Mouse (Mus musculus) cerebellum, postnatal 25 days (tissue): ENCODE data around the gene Eif4g1.

Experiments used
- DNase-seq, 2 experiments: peaks; one replicate each; pipeline ENCODE4 v3.0.0; 2021; ENCODE audit warnings: mixed read lengths in 2 of 2

Gene Eif4g1

DNA sequence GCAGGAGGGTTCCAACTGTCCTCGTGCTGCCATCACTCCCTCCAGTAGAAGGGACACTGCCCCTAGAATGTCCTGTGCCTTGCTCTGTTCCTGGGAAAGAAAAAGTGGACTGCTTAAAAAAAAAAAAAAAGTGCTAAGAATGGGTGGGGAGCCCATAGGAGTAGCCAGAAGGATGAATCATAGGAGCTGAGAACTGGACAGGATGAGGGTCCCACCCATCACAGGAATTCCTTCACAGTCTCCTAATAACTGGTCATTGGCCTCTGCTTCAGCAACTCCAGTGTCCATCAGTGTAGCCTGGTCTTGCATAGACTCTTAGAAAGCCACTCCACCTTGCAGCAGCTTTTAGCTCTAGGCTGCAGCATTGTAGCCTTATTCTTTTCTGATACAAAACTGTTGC, 58.3 kb downstream of the Eif4g1 start:
- DNase-seq = no peak

DNA sequence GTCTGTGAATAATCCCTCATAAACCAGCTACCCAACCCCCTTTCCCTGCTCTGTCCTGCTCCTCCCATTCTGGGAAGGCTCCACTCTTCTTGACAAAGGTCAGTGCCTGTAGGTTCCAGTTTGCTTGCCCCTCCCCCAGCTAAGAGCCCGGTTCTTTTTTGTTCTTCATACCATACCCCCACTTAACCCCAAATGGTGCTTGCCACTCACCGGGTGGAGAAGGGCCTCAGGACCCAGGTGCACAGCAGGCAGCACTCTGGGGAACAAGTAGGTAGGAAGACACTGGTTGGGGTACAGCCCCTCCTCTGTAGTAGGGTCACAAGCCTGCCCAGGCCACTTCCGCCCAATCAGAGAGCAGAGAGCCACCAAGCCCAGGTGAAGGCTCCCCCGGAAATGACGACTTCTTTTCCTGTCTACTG, 62.2 kb downstream of the Eif4g1 start:
- DNase-seq = no peak

DNA sequence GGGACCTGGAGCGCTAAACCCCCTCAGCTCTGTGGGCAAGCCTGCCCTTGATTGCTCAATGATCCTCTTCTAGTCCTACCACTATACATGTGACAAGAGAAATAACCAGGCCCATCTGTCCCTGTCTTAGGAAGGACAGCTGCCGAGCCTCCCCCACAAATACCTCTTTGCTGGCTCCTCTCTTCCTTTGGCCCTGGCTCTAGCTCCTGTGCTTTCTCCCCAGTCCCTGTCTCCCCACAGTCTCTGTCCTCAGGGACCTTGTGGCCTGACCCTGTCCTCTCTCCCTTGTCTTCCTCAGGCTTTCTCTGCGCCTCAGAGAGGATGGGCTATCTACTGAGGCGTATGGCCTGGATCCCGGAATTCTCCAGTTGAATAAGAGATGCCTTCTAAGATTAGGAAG, 63.6 kb downstream of the Eif4g1 start:
- DNase-seq = peak in 1 of 2 experiments; percentile 29

DNA sequence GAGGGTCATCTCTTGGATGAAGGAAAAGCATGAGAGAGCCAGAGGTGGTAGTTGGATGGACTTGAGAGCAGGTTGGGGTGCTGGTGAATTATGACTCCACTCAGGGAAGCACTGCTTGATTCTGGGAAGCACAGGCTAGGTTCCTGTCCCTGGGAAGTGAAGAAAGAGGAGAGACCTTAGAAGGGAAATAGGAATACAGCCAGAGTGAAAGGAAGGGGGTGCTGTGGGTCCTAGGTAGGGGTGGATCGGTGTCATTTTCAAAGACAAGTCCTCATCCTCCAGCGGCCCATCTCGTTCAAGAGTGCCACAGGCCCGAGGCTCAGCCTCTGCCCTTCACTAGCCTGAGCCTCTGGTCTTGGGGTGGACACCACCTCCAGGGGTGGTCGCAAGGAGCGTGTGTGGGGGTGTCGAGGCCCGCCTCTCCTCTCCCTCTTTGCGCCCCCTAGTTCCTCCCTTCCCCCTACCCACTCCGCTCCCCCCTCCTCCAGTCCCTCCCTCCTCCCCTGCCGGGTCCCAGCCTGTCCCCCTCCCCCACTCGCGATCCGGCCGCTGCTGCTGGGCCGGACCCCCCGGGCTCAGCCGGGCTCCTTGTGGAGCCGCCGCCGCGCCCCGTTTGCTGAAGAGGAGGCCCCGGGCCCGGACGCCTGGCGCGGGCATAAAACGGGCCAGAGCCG, 64.3 kb downstream of the Eif4g1 start:
- peak in 1 of 2 experiments; percentile 70 for DNase-seq

DNA sequence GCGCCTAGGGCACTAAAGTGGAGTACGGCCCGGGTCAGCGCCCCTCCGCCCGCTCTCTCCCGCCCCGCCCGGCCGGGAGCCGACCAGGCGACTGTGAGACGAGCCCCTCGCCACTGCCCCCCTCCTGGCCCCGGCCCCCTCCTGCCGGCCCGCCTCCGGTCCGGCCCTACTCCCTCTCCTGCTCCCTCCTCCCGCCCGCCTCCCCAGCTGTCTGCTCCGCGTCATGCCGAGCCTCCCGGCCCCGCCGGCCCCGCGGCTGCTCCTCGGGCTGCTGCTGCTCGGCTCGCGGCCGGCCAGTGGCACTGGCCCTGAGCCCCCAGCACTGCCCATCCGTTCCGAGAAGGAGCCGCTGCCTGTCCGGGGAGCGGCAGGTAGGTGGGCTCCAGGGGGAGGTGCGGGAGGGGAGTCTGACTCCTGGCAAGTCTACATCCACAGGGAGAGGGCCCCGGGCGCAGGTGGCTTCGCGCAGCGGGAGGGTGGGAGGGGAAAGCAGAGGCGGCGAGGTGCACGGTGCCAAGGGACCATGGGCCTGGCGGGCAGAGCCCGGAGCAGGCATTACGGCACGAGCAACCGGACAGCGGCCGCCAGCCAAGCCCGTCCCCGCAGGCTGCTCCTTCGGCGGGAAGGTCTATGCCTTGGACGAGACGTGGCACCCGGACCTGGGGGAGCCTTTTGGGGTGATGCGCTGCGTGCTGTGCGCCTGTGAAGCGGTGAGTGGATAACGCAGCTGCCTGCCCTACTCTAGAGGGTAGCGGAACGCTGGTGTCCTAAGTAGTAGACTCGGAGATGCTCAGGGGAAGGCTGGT, 65.0 kb downstream of the Eif4g1 start, which contains the start of gene Chrd:
Gene Chrd (plus strand): TSS at position 203 of the 806 bp plus-strand sequence.
- peak; percentile 83 to 86 for DNase-seq

DNA sequence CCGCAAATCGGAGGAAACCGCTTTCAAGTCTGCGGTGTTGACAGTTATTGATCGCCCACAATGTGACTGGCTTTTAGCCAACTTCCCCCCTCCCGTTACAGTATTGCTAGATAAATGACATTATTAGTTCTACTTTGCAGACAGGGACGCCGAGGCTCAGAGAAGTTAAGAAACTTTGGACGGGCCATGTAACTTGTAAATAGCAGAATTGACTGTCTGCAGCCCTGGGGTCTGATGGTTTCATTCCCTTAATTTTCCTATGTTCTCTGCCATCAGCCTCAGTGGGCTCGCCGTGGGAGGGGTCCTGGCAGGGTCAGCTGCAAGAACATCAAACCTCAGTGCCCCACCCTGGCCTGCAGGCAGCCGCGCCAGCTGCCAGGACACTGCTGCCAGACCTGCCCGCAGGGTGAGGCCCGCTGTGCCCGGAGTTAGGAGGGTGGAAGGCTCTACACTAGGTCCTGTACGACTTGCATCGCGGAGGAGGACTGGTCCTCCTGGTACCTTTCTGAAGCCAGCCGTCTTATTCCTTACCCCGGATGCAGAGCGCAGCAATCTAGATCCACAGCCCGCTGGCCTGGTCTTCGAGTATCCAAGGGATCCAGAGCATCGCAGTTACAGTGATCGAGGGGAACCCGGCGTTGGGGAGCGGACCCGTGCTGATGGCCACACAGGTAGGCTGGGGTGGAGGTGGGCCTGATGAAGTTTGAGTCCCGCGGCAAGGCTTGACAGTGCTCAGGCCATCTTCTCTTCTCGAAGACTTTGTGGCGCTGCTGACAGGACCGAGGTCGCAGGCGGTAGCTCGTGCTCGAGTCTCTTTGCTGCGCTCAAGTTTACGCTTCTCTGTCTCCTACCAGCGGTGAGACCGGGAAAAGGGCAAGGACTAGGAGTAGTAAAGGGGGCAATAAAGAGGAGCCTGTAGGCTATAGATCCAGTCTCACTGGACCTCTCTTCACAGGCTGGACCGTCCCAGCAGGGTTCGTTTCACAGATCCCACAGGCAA, 65.9 kb downstream of the Eif4g1 start, which contains the start of gene Thpo:
Gene Thpo (minus strand): TSS at position 781 of the 1,000 bp plus-strand sequence.
- DNase-seq = peak; percentile 47 to 53

DNA sequence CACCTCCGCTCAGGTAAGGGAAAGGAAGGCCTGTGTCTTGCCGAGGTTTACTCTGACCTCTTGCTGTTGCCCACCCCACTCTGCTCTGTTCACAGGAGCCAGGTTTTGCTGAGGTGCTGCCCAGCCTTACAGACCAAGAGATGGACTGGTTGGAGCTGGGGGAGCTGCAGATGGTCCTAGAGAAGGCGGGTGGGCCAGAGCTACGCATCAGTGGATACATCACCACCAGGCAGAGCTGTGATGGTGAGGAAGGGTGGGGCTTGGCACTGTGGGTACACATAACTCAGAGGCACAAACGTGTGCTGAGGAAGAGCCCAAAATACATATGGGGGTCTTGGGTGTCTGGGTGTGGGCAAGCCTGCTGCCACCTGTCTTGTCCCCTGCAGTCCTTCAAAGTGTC, 67.5 kb downstream of the Eif4g1 start:
- no peak for DNase-seq

DNA sequence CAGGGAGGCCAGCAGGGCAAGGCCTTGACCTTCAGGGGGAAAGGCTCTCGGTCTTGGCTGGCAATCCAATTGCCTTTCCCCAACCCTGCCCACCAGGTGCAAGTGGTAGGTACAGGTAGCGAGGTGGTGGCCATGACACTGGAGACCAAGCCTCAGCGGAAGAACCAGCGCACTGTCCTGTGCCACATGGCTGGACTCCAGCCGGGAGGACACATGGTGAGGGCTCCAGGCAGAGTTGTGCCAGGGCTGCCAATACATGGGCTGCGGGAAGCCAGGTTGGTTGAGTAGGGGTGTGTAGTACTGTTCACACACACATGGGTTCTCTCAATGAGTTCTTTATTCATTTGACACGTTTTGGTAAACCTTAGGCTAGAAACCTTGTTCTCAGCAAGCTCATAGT, 68.1 kb downstream of the Eif4g1 start:
- DNase-seq = peak; percentile 32 to 52

DNA sequence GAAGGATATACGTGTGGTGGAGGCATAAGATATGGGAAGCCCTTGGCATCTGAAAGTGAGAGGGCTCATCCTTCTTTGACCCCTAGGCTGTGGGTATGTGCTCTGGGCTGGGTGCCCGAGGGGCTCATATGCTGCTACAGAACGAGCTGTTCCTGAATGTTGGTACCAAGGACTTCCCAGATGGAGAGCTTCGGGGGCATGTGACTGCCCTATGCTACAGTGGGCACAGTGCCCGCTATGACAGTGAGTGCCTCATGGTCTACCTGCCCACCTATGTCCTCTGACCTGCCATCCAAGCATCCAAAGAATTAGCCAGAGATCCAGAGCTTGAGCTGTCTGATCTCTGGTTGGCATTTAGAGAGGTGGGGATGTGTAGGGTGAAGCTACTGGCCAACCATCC, 68.7 kb downstream of the Eif4g1 start:
- DNase-seq = no peak

DNA sequence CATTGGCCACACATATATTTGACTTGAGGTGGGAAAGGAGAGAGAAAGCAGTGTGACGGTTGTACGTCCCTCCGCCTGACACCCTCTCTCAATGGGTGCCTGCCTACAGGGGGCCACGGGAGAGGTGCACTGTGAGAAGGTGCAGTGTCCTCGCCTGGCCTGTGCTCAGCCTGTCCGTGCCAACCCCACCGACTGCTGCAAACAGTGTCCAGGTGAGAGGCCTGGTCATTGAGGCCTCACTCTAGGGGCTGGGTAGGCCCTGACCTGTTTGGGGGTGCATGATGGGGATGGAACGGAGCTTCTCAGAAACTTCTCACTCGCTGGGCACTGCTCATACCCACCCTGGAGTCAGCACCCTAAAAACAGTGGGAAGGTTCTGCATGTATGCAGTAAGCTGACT, 71.7 kb downstream of the Eif4g1 start:
- DNase-seq = no peak
